Mouse (Mus musculus) natural killer cell, adult 2 months (primary cell): Measurements from ENCODE around the gene Dhdds.

Source experiments
- DNase-seq, 2 experiments: peaks; one replicate each; pipeline ENCODE4 v3.0.0; 2022; ENCODE audit warnings: low spot score in 2 of 2

Gene Dhdds

DNA sequence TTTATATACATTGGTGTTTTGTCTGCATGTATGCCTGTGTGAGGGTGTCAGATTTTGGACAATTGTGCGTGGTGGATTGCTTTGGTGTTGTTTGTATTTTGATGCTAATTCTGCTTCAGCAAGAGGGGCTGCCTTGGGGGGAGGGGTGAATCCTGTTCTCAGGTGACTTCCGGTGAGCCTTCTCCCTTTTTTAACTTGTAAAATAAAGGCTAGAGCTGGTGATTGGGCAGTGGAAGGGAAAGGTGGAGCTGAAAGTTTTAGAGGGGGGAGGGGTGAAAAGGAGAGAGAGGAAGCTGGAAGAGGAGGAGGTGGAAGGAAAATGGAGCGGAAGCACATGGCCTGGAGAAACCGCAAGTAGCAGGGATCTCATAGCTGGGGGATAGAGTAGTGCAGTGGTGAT lies 44.4 kb downstream of the Dhdds start:
- no peak for DNase-seq

DNA sequence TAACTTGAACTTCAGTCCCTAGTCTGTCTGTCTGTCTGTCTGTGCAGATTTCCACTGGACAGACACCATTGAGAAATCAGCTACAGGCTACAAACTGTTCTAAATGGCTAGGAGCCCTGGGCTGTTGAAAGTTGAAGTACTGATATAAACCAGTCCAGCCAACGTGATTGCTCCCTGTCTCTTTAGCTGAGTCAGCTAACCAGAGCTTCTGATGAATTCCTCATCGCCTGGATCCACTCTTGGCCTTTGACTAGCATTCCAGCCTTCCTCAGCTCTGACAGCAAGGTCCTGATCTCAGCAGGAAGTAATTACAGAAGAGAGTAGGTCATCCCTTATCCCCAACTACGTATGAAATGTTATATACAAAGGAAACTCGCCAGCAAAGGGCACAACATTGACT lies 54.0 kb downstream of the Dhdds start:
- DNase-seq = no peak

DNA sequence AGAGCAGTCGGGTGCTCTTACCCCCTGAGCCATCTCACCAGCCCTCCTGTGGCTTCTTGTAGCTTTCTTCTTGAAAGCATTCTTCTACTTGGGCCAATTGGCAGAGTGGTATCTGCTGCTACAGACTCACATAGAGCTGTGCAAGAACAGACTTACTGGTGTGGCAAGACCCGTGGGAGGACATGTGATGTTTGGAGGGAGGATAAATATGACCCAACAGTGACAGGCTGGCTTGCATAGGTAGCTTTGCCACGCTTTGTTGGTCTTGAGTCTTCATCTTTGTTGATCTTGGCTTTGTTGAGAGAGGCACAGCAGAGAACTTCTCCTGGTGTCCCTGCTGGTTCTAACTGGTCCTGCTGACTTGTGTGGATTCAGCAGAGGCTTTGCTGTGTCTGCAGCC lies 56.9 kb downstream of the Dhdds start:
- DNase-seq = no peak

DNA sequence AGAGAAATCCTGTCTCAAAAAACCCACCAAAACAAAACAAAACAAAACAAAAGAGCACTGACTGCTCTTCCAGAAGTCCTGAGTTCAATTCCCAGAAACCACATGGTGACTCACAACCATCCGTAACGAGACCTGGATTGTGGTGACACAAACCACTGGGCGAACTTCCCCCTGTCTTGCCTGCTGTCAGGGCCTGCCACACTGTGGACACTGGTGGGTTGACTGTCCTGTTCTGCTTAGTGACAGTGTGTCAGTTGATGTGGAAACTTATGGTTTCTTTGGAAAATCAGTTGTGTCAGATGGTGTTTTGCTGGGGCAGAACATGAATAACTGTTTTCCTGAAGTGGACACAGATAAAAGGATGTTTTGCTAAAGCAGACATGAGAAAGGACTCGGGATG lies 58.0 kb downstream of the Dhdds start:
- DNase-seq = no peak

DNA sequence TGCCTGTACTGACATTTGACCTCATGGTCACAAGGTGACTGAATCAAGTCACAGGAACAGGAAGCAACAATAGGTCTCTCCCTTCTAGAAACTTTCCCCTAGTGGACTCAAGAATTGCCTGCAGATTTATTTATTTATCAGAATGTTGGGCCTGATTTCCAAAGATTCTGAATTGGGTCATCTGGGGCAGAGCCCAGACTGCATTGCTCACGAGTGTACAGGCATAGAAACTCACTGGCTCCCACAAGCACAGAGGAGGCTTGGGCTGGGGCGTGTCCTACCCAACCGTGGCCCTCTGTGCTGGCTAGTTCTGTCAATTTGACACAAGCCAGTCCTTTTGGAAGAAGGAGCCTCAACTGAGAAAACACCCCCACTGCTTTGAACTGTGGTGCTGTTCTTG lies 59.1 kb downstream of the Dhdds start:
- no peak for DNase-seq

DNA sequence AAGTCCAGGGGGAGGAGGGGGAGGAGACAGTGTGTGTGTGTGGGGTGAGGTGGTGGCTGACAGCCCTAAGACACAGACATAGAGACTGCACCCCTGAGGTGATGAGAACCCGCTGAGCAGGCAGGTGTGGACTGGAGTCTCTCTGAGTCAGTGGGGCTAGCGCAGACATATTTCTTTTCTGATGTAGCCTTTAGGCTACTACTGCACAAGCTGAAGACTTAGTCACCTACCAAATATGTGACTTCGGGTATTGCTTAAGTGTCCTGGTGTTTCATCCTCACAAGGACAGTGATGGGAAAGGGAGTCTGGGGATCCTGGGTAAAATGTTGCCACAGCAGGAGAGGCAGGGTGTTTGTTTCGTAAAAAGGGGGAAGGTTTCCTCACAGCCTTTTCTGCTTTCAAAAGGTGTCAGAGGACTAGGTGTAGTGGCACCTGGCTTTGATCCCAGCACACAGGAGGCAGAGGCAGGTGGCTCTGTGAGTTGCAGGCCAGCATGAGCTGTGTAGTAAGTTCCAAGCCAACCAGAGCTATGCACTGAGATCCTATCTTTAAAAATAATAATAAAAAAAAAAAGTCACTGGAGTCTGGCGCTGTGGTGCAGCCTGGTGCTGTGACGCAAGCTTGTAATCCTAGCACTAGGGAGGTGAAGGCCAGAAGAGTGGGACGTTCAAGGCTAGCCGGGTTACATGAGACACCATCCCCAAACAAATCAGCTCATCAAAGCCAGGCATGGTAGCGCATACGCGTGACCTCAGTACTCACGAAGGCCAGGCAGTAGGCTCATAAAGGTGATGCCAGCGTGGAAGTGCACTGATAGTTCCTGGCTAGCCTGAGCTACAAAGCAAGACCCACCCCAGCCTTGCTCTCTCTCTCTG lies 60.1 kb downstream of the Dhdds start:
- no peak for DNase-seq

DNA sequence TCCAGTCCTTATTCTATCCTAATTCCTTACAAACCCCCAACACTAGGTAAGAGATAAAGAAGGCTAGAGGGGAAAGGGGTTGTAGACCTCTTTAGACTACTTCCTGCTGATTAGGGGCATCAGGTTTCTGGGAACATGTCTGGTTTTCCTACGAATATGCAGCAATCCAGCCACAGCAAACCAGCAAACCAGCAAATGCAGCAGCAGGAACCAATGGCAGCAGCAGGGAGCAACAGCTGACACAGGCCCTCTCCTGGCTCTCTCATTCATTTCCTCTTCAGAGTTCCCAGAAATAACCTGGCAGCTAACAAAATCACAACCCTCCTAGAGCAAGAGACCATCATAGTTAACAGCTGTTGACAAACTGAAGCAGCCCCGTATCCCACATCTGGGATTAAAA lies 62.6 kb downstream of the Dhdds start:
- no peak for DNase-seq

DNA sequence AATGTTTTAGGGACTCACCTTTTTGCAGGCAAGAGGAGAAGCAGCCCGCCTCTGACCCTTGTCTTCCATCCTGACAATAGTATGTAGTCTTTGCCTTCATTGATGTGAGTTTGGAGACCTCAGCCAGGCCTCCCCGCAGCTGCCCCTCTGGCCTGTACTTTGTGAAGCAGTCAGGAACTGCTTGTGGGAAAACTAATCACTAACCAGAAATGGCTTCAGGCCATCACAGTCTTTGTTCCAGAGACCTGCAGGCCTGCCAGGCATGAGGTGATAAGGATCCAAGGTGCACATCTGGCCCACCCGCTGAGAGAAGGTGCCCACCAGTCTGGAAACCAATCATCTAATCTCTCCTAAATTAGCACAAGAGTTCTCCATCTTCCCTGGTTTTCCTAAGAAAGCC lies 68.9 kb downstream of the Dhdds start:
- DNase-seq = no peak

DNA sequence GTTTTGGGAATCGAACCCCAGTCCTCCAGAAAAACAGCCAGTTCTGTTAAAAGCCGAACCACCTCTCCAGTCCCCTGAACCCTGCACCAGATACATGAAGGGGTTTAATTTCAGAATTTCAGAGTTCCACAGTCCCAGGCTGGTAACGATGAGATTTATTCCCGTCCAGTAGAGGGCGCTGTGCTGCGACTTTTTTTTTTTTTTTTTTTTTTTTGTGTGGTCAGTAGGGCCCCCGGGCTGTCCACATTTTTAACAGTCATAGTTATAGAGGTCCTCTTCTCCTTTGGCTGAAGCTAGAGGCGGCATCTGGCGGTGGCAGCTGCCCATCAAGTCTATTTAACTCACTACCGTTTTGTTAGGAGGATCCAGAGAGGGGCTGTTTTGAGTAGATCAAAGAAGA lies 69.4 kb downstream of the Dhdds start:
- DNase-seq = no peak

DNA sequence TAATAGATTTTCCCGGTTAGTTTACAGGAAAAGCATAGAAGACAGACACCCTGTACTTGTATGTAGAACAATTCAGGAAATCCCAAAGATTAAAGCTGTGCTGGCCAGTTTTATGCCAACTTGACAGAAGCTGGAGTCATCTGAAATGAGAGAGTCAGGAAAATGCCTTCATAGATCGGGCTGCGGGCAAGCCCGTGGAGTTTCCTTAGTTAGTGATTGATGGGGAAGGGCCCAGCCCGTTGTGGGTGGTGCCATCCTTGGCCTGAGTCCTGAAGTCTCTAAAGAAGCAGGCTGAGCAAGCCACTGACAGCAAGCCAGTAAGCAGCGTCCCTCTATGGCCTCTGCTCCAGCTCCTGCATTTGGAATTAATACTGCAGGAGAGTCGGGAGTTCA lies 71.4 kb downstream of the Dhdds start:
- no peak for DNase-seq

DNA sequence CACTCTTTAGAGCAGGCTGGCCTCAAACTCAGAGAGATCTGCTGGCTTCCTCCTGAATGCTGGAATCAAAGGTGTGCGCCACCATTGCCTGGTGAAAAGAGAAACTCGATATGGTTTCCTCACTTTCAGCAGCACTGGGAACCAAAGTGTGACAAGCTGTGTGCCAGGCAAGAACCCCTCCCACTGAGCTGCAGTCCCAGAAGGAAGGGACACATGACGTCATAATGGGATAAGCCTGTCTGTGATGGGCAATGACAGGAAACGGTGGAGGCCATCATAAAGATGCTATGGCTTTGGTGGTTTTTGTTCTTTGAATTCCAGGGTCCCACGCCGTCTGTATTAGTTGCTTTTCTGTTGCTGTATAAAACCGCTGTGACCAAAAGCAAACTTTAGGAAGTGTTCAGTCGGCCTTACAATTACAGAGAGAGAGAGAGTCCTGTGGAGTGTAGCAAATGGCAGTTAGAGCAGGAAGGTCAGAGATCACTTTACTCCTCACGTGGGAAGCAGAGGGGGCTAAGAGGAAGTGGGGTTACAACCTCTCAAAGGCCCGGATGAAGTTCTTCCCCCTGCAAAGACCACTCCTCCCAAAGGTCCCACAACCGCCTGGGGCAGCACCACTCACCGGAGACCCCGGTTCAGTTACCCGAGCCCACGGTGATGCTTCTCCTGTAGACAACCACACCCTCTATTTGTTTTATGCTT lies 72.0 kb downstream of the Dhdds start:
- no peak for DNase-seq

DNA sequence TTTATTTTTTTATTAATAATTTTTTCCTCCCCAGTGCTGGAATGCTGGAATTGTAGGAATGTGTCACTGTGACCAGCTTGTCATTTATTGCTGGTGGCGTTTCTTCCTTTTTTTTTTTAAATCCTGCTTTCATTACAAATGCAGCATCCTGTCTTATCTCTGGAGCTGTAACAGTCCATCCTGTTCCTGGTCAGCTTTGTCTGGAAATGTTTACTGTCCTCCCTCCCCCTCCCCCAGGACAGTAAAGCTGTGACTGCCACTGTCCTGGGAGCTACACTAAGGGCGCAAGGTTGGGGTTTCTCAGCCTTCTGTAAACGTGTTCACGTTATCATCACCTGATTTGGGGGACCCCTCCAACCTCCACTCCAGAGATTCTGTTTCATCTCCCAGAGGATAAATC lies 75.5 kb downstream of the Dhdds start:
- DNase-seq = no peak

DNA sequence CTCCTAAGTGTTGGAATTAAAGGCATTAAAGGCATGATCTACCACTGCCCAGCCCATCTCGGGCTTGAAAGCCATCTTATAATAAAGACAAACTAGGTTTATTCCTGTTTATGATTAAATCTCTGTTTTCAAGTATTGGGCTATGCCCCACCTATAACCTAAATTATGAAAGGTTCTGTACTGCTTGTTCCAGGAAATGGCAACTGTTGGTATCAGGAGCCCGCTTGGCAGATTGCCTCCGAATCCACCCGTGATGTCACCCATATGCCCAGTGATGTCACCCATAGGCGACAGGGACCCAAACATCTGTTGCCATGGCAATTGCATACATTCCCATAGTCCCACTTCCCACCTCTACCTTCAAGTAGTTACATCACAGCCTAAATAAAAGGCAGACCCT lies 77.0 kb downstream of the Dhdds start:
- DNase-seq = no peak
